Mouse (Mus musculus): ENCODE measurements around the gene Acsm2. TPM values are rescaled to one million over a fixed set of nuclear protein-coding genes. Genes with fewer than 3 reads are reported as not detected.

Gene Acsm2
- polyA plus RNA-seq, 1 experiment, result not detected

DNA sequence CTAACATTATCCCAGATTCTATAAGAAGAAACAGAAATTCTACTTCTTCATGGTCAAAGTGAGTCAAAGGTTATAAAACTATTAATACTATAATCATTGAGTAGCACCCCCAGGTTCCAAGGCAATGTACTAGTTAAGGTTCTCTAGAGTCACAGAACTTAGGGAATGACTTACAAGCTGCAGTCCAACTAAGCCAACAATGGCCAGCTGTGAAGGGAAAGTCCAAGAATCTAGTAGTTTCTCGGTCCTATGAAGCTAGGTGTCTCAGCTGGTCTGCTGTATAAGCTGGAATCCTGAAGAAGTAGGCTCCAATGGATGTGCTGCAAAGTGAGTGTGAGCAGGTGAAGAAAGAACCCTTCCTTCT, 47.8 kb downstream of the Acsm2 start:
- 85% methylated on average over 1 of the region's 1 CpGs for WGBS
- H3K4me3 ChIP-seq (ENCODE audit: insufficient read depth, low read depth, low read length), result no peak overlapping the region
- no peaks in the 10 kb centered on the region for H3K4me1 ChIP-seq (ENCODE audit: control insufficient read depth, insufficient read depth, low read length)
- TF ChIP-seq CTCF (IDR thresholded peaks at IDR 0.05; ENCODE audit: insufficient read depth, low read depth, low read length) (no peak), POLR2A (IDR thresholded peaks at IDR 0.05; ENCODE audit: insufficient read depth, low read depth, low read length) (no peak)
- H3K27ac ChIP-seq (ENCODE audit: insufficient read depth, low read depth, low read length), result no peak overlapping the region

DNA sequence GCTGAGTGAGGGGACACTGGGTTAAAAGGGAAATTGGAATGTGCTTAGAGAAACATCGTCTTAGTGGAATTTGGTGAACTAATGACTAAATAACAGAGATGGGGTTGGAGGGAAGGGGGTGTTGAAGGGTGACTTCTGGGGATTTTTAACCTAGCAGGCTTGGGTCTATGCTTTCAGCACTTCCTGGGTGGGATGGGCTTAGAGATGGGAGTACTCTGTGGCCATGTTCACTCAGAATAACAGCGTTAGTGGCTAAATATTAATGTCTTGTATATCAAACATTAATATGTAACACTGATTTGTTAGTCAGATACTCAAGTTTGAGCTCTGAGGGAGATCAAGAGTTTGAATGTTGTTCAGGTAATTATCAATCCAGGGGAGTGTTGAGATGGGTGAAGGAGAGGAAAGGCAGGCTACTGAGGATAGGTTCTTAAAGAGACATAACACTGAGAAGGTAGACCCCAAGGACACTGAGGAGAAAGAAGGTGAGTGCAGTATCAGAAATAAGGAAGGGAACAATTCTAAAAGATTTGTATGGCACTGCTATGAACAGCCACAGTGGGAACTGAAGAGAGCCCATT, 50.9 kb downstream of the Acsm2 start:
- TF ChIP-seq POLR2A (IDR thresholded peaks at IDR 0.05; ENCODE audit: insufficient read depth, low read depth, low read length), result no peak
- TF ChIP-seq CTCF (IDR thresholded peaks at IDR 0.05; ENCODE audit: insufficient read depth, low read depth, low read length), result no peak
- no peak overlapping the region for H3K27ac ChIP-seq (ENCODE audit: insufficient read depth, low read depth, low read length)
- no peak overlapping the region for H3K4me3 ChIP-seq (ENCODE audit: insufficient read depth, low read depth, low read length)
- WGBS, result 77% methylated on average over 2 of the region's 2 CpGs
- H3K4me1 ChIP-seq (ENCODE audit: control insufficient read depth, insufficient read depth, low read length), result no peaks in the 10 kb centered on the region

DNA sequence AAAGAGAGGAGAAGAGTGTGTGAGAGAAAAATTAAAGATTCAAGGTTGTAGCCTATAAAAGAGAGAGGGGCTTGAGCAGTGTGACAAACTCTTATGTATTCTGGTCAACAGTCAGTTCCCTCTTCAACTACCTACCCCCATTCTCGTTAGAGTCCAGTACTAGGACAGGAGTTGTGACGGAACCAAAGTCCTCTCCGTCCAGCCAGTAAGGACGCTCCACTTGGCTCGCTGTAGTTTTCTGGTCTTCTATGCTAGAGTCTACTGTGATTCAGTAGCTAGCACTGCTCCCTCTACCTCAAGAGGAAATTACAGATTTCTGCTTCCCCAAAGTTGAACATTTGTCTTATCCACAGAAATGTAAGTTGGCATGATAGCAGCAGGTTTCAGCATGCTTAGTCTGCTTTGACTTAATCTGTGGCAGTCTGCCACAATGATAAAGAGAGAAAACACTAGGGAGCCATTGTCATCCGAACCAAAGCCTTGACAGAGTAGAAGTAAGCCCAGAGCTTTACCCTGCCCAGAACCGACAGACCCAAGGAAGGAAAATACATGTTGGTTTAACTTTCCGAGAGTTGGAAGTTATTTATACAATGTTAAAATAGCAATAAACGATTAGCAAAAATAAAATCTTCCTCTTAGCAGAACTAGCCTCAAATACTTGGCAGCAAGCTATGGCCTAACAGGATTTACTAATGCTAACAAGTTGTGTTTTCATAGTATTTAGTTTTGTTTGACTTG, 52.0 kb downstream of the Acsm2 start:
- 72% methylated on average over 9 of the region's 9 CpGs for WGBS
- Histone ChIP-seq H3K27ac (ENCODE audit: insufficient read depth, low read depth, low read length) (no peak overlapping the region), H3K4me3 (ENCODE audit: insufficient read depth, low read depth, low read length) (no peak overlapping the region), H3K4me1 (ENCODE audit: control insufficient read depth, insufficient read depth, low read length) (no peaks in the 10 kb centered on the region)
- no peak for TF ChIP-seq CTCF (IDR thresholded peaks at IDR 0.05; ENCODE audit: insufficient read depth, low read depth, low read length)
- no peak for TF ChIP-seq POLR2A (IDR thresholded peaks at IDR 0.05; ENCODE audit: insufficient read depth, low read depth, low read length)

DNA sequence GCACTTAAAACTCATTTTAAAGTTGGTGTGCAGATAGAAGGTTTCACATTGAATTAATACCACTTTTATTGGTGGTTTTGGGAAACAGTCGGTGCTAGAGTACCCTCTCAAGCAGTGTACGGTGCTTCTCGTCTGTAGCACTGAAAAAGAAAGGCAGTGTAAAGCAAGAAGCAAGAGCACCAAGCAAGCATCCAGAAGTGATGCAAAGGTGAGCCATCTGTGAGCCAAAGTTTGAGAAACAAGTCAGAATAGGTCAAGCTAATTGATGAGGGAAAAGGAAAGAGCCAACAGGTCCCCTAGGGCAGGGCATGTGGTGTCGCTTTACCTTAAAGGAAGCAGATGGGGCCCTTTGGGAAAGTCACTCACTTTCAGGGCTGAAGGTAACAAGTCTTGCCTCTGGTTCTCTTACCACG, 52.5 kb downstream of the Acsm2 start, which contains the start of gene Acsm1:
Gene Acsm1, plus strand, starts transcription at position 363 of the 413 bp plus-strand sequence.
- whole genome bisulfite sequencing, result 87% methylated on average over 5 of the region's 5 CpGs
- no peak for TF ChIP-seq CTCF (IDR thresholded peaks at IDR 0.05; ENCODE audit: insufficient read depth, low read depth, low read length)
- no peak for TF ChIP-seq POLR2A (IDR thresholded peaks at IDR 0.05; ENCODE audit: insufficient read depth, low read depth, low read length)

DNA sequence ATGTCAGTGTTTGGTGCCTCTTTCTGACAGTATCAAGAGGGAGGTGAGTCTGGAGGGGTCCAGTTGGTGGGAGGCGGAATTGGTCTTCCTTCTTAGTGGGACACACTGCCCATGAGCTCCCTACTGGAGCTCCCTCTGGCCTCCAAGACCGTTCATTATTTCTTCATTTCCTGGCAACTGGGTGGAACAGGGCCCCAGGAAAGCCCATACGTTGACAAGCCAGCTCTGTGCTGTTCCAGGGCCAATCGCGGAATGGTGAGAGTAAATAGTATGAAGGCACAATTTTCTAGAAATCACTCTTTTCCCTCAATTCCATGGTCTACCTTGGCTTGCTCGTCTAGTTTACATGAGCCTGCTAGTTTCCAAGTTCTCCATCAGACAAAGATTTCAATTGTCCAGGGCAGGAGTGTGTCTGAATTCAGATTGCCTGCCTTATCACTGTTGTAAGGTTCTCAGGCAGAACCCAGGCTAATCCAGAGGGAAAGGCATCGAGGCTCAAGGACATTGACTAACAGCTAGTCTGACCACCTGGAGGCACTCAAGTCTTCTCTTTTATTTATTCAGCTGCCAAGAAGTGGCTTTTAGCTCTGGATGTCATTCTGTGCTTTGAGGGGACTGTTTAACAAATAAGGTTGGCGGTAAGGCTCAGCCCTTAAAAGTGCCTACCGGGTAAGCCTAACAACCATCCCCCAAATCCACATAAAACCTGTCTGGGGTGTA, 53.8 kb downstream of the Acsm2 start:
- WGBS, result 81% methylated on average over 9 of the region's 9 CpGs
- H3K4me3 ChIP-seq (ENCODE audit: insufficient read depth, low read depth, low read length), result no peak overlapping the region
- TF ChIP-seq POLR2A (IDR thresholded peaks at IDR 0.05; ENCODE audit: insufficient read depth, low read depth, low read length), result no peak
- TF ChIP-seq CTCF (IDR thresholded peaks at IDR 0.05; ENCODE audit: insufficient read depth, low read depth, low read length), result no peak

More for the DNA sequence above, 52.5 kb downstream of the Acsm2 start, which contains the start of gene Acsm1:
- Histone ChIP-seq H3K4me1 (ENCODE audit: control insufficient read depth, insufficient read depth, low read length) (no peaks in the 10 kb centered on the region), H3K4me3 (ENCODE audit: insufficient read depth, low read depth, low read length) (no peak within 1 kb of the TSS), H3K27ac (ENCODE audit: insufficient read depth, low read depth, low read length) (no peak within 1 kb of the TSS)

DNA sequence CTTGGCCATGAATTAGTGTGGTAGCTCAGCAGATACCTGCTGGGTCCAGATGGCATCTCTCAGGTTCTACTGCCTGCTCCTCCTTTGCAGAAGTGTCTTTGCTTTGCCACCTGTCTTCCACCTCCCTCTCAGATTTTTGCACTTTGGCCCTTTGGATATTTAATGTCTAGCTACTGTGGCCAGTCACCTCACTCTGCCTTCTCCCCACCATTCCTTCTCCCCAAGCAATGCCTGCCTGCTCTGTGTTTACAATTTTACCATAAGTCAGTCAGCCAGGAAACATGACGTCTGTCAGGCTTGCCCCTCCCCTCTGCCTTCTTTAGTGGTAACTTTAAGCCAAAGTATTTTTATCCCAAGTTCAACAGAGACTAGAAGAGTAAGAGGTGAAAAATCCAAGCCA, 62.4 kb downstream of the Acsm2 start:
- Histone ChIP-seq H3K4me1 (ENCODE audit: control insufficient read depth, insufficient read depth, low read length) (no peaks in the 10 kb centered on the region), H3K4me3 (ENCODE audit: insufficient read depth, low read depth, low read length) (no peak overlapping the region), H3K27ac (ENCODE audit: insufficient read depth, low read depth, low read length) (no peak overlapping the region)
- WGBS, result 71% methylated on average over 1 of the region's 1 CpGs
- no peak for TF ChIP-seq POLR2A (IDR thresholded peaks at IDR 0.05; ENCODE audit: insufficient read depth, low read depth, low read length)
- TF ChIP-seq CTCF (IDR thresholded peaks at IDR 0.05; ENCODE audit: insufficient read depth, low read depth, low read length), result no peak

More for the DNA sequence above, 53.8 kb downstream of the Acsm2 start:
- no peaks in the 10 kb centered on the region for H3K4me1 ChIP-seq (ENCODE audit: control insufficient read depth, insufficient read depth, low read length)
- H3K27ac ChIP-seq (ENCODE audit: insufficient read depth, low read depth, low read length), result no peak overlapping the region

DNA sequence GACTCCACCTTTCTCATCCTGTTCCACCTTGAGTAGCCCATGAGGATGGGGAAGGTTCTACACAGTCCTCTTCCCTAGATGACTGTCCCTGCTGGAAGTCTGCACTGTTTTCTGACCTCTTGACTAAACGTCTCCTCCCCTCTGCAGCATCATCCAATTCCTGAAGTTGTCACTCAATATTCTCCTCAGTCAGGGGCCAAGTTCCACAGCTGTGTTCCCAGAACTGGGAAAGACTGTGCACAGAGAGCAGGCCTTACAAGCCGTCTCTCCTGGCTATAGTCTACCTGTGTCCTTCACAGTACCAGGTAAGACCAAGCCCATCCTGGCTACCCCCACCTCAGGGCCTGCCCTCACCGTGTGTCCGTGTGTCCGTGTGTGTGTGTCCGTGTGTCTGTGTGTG, 63.5 kb downstream of the Acsm2 start:
- 94% methylated on average over 6 of the region's 6 CpGs for WGBS
- no peak for TF ChIP-seq CTCF (IDR thresholded peaks at IDR 0.05; ENCODE audit: insufficient read depth, low read depth, low read length)
- TF ChIP-seq POLR2A (IDR thresholded peaks at IDR 0.05; ENCODE audit: insufficient read depth, low read depth, low read length), result no peak
- Histone ChIP-seq H3K4me1 (ENCODE audit: control insufficient read depth, insufficient read depth, low read length) (no peaks in the 10 kb centered on the region), H3K27ac (ENCODE audit: insufficient read depth, low read depth, low read length) (no peak overlapping the region), H3K4me3 (ENCODE audit: insufficient read depth, low read depth, low read length) (no peak overlapping the region)

DNA sequence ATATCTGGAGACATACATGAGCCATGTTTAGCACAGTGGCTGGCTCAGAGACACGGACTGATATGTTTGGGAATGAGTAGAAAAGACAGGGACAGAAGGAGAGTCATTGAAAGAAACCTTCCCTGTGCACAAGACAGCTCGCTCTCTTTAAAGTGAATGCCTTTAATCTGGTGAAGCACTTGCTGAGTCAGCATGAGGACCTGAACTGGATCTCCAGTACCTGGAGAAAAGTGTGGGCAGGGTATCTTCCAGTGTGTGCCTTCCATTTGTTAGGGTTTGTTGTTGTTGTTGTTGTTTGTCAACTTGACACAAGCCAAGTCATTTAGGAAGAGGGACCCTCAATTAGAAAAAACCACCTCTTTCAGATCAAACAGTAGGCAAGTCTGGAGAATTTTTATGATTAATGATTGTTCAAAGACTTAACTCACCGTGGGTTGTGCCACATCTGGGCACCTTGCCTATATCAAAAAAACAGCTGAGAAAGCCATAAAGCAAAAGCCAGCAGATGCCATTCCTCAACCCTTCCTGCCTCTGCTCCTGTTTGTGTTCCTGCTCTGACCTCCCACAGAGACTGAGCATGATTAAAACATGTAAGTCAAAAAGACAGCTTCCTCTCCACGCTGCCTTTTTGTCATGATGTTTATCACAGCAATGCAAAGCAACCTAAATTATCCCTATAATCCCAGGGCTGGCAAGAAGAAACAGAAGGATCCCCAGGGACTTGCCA, 64.2 kb downstream of the Acsm2 start:
- Histone ChIP-seq H3K4me3 (ENCODE audit: insufficient read depth, low read depth, low read length) (no peak overlapping the region), H3K27ac (ENCODE audit: insufficient read depth, low read depth, low read length) (no peak overlapping the region), H3K4me1 (ENCODE audit: control insufficient read depth, insufficient read depth, low read length) (no peaks in the 10 kb centered on the region)
- TF ChIP-seq CTCF (IDR thresholded peaks at IDR 0.05; ENCODE audit: insufficient read depth, low read depth, low read length) (no peak), POLR2A (IDR thresholded peaks at IDR 0.05; ENCODE audit: insufficient read depth, low read depth, low read length) (no peak)
- 68% methylated on average over 4 of the region's 4 CpGs for WGBS

Measured in olfactory bulb, adult 2 months (tissue).